Mouse (Mus musculus) midbrain, embryonic 15.5 days (tissue): ENCODE data around the gene Metrn. TPM values are rescaled to one million over a fixed set of nuclear protein-coding genes. Genes with fewer than 3 reads are reported as not detected.

ENCODE experiments used
- ATAC-seq: fragments of 200-750 bp; cut with Nextera tagmentation; replicated peaks from 2 replicates; pipeline ENCODE4 v1.8.0; 2017; ENCODE audit warnings: moderate TSS enrichment
- H3K27ac ChIP-seq: fragments of 300-500 bp; sonication (generic); 2 replicates; pipeline ENCODE4 v1.5.1; 2015; ENCODE audit warnings: mild to moderate bottlenecking, inconsistent platforms
- H3K27me3 ChIP-seq: fragments of 300-500 bp; sonication (generic); replicated peaks from 2 replicates; pipeline ENCODE4 v1.6.1; 2015; ENCODE audit warnings: inconsistent platforms
- H3K36me3 ChIP-seq: fragments of 300-500 bp; sonication (generic); replicated peaks from 2 replicates; pipeline ENCODE4 v1.6.1; 2015; ENCODE audit warnings: inconsistent platforms
- H3K4me1 ChIP-seq: fragments of 300-500 bp; sonication (generic); 2 replicates; pipeline ENCODE4 v1.6.1; 2015; ENCODE audit warnings: inconsistent platforms
- H3K4me2 ChIP-seq: fragments of 300-500 bp; sonication (generic); 2 replicates; pipeline ENCODE4 v1.6.1; 2015; ENCODE audit warnings: inconsistent platforms, mild to moderate bottlenecking, moderate library complexity
- H3K4me3 ChIP-seq: fragments of 300-500 bp; sonication (generic); 2 replicates; pipeline ENCODE4 v1.5.1; 2015; ENCODE audit warnings: mild to moderate bottlenecking, inconsistent platforms
- H3K9ac ChIP-seq: fragments of 300-500 bp; sonication (generic); 2 replicates; pipeline ENCODE4 v1.6.1; 2015; ENCODE audit warnings: mild to moderate bottlenecking, inconsistent platforms
- H3K9me3 ChIP-seq: fragments of 300-500 bp; sonication (generic); 2 replicates; pipeline ENCODE4 v1.6.1; 2016; ENCODE audit warnings: inconsistent platforms
- WGBS: fragments of 180-500 bp; shearing (Covaris S2); methylation state at CpG from one replicate; pipeline ENCODE4 v1.1.7; 2015; ENCODE audit warnings: mixed read lengths; 5-methylcytosine and 5-hydroxymethylcytosine counted together
- polyA plus RNA-seq: library from polyadenylated mRNA; unstranded; fragments of >200 nt; fragmentation: Nextera tagmentation; extraction: Ambion mirVana; gene quantifications from 2 replicates; pipeline ENCODE4 v1.2.1, GENCODE M21; 2015

Gene Metrn
- polyA plus RNA-seq, 1 experiment from 2014 or later, result 32.6 TPM

GRCm38 (mm10) chr17:25829558-25830017 is 32.7 kb upstream of the Metrn start:
- H3K4me3 ChIP-seq, result peak overlapping the region; percentile 66
- H3K9me3 ChIP-seq, result no peaks in the 10 kb centered on the region
- peak overlapping the region; percentile 91 for H3K27ac ChIP-seq
- H3K9ac ChIP-seq, result peak overlapping the region; percentile 86
- H3K36me3 ChIP-seq, result 0 out of 2 replicates have a peak, but pooled peaks cover 31% of the 10 kb centered on the region
- H3K4me2 ChIP-seq, result peak overlapping the region; percentile 80
- WGBS, result 36% methylated on average over 8 of the region's 8 CpGs
- H3K4me1 ChIP-seq, result peaks cover 84% of the 10 kb centered on the region
- ATAC-seq, result no peak
- H3K27me3 ChIP-seq, result no peaks in the 10 kb centered on the region

DNA sequence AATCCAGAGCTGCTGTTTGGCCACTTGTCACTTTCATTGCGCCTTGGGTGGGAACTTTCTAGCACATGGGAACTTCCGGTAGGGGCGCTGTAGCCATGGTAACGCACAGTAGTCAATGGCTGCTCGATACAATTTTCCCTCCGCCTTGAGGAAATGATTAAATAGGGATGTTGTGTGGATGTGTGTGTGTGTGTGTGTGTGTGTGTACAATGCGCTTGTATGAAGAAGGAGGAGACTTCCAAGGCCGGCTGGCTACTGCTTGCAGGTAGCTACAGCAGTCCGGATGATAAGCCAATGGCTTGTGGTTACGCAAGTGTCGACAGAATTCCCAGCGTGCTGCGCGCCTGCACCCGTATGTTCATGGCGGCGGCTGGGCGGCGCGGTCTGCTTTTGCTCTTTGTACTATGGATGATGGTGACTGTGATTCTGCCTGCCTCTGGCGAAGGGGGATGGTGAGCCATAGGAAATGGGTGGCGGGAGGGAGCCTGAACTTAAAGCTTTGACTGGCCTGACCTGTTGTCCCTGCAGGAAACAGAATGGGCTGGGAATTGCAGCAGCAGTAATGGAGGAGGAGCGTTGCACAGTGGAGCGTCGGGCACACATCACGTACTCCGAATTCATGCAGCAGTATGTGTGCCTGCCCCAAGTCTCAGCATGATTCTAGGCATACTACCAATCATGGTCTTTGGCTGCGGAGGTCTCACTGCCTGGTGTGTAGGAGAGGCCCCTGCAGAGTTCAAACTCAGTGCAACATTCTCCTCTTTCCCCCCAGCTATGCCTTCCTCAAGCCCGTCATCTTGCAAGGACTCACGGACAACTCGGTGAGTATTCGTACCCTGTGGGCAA is 32.0 kb upstream of the Metrn start, which contains the start of gene Jmjd8:
Gene Jmjd8 (plus strand): TSS at position 156 of the 846 bp plus-strand sequence.
- H3K9me3 ChIP-seq, result no peaks in the 10 kb centered on the region
- peak within 1 kb of the TSS; percentile 80 for H3K4me2 ChIP-seq
- WGBS, result 1% methylated on average over 32 of the region's 32 CpGs
- ATAC-seq, result peak; percentile 59
- H3K27me3 ChIP-seq, result no peaks in the 10 kb centered on the region
- peak within 1 kb of the TSS; percentile 91 for H3K27ac ChIP-seq
- peaks cover 84% of the 10 kb centered on the region for H3K4me1 ChIP-seq
- 0 out of 2 replicates have a peak, but pooled peaks cover 31% of the 10 kb centered on the region for H3K36me3 ChIP-seq
- peak within 1 kb of the TSS; percentile 86 for H3K9ac ChIP-seq
- H3K4me3 ChIP-seq, result peak within 1 kb of the TSS; percentile 66

DNA sequence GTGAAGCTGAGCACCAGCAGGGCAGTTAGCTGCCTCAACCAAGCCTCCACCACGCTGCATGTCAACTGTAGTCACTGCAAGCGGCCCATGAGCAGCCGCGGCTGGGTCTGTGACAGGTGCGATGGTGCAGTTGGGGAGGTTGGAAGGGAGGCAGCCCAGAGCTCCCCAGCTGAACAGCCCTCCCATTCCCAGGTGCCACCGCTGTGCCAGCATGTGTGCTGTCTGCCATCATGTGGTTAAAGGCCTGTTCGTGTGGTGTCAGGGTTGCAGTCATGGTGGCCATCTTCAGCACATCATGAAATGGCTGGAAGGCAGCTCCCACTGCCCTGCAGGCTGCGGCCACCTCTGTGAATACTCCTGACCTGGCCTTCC is 31.3 kb upstream of the Metrn start:
- H3K9me3 ChIP-seq, result no peaks in the 10 kb centered on the region
- H3K4me3 ChIP-seq, result peak overlapping the region; percentile 66
- peaks cover 82% of the 10 kb centered on the region for H3K4me1 ChIP-seq
- no peaks in the 10 kb centered on the region for H3K27me3 ChIP-seq
- peak overlapping the region; percentile 86; the same call in 1 of the 2 replicates for H3K9ac ChIP-seq
- H3K27ac ChIP-seq, result peak overlapping the region; percentile 91
- no peak for ATAC-seq
- WGBS, result 83% methylated on average over 8 of the region's 8 CpGs
- 0 out of 2 replicates have a peak, but pooled peaks cover 31% of the 10 kb centered on the region for H3K36me3 ChIP-seq
- peak overlapping the region; percentile 80 for H3K4me2 ChIP-seq

- WGBS, result 92% methylated on average over 22 of the region's 22 CpGs
- Histone ChIP-seq H3K27ac (peak overlapping the region; percentile 91), H3K4me2 (peak overlapping the region; percentile 80; the same call in 1 of the 2 replicates), H3K27me3 (no peaks in the 10 kb centered on the region), H3K4me3 (0 out of 2 replicates have a peak overlapping the region, but pooled peaks have one; percentile 66), H3K4me1 (peaks cover 82% of the 10 kb centered on the region), H3K9me3 (no peaks in the 10 kb centered on the region), H3K9ac (peak overlapping the region; percentile 86; the same call in 1 of the 2 replicates), H3K36me3 (0 out of 2 replicates have a peak, but pooled peaks cover 31% of the 10 kb centered on the region)
- ATAC-seq, result no peak
Observed at GRCm38 (mm10) chr17:25827546-25828222, 30.7 kb upstream of the Metrn start.

DNA sequence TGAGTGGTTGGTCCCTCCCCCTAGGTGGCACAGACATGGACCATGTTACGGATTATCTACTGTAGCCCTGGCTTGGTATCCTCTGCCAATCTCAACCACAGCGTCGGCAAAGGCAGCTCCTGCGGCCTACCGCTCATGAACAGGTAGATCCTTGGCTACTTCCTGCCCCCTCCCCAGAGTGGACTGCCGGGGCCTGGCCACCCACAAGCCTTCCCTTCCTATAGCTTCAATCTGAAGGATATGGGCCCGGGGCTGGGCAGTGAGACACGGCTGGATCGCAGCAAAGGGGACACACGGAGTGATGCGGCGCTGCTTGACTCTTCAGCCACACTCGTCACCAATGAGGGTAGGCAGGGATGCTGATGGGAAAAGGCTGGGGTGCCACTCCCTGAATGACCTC is 30.1 kb upstream of the Metrn start:
- Histone ChIP-seq H3K4me1 (peaks cover 79% of the 10 kb centered on the region), H3K9ac (no peak overlapping the region), H3K27ac (no peak overlapping the region), H3K4me2 (no peak overlapping the region), H3K27me3 (no peaks in the 10 kb centered on the region), H3K4me3 (no peak overlapping the region), H3K9me3 (no peaks in the 10 kb centered on the region), H3K36me3 (0 out of 2 replicates have a peak, but pooled peaks cover 31% of the 10 kb centered on the region)
- ATAC-seq, result no peak
- 93% methylated on average over 13 of the region's 13 CpGs for WGBS

GRCm38 (mm10) chr17:25825984-25826570 is 29.1 kb upstream of the Metrn start:
- H3K27ac ChIP-seq, result no peak overlapping the region
- no peak overlapping the region for H3K9ac ChIP-seq
- no peak overlapping the region for H3K4me3 ChIP-seq
- H3K9me3 ChIP-seq, result no peaks in the 10 kb centered on the region
- ATAC-seq, result no peak
- H3K4me2 ChIP-seq, result no peak overlapping the region
- H3K27me3 ChIP-seq, result no peaks in the 10 kb centered on the region
- H3K36me3 ChIP-seq, result 0 out of 2 replicates have a peak, but pooled peaks cover 27% of the 10 kb centered on the region
- WGBS, result 93% methylated on average over 27 of the region's 27 CpGs
- H3K4me1 ChIP-seq, result peaks cover 70% of the 10 kb centered on the region

- Histone ChIP-seq H3K4me1 (peaks cover 62% of the 10 kb centered on the region), H3K27me3 (no peaks in the 10 kb centered on the region), H3K9me3 (no peaks in the 10 kb centered on the region), H3K9ac (no peak overlapping the region), H3K36me3 (0 out of 2 replicates have a peak, but pooled peaks cover 19% of the 10 kb centered on the region), H3K4me3 (no peak overlapping the region), H3K27ac (no peak overlapping the region), H3K4me2 (peak overlapping the region; percentile 98)
- 92% methylated on average over 6 of the region's 6 CpGs for WGBS
- no peak for ATAC-seq
Observed at GRCm38 (mm10) chr17:25825311-25825710, 28.4 kb upstream of the Metrn start.

DNA sequence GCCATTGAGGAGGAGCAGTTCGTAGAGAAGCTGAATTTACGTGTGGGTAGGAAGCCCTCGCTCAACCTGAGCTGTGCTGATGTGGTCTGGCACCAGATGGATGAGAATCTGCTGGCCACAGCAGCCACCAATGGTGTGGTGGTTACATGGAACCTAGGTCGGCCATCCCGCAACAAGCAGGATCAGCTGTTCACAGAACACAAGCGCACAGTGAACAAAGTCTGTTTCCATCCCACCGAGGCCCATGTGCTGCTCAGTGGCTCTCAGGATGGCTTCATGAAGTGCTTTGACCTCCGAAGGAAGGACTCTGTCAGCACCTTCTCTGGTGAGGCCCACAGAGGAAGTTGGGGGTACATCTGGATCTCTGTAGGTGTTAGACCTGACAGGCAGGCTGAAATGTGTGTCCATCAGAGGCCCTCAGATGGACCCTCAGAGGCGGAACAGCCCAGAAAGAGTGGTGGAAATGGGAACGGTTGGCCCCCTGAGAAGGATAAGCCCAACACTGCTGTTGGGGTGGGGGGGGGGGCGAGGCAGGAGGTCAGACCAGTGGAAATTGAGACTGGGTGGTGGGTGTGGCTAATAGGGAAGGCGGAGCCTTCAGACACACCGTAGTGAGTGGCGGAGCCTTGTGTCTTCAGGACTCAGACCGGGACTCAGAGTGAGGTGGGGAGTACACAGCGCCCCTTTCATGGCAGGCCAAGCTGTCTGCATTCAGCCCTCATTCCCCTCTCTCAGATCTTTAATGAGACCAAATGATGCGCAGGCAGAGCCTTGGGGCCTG is 27.6 kb upstream of the Metrn start:
- peak overlapping the region; percentile 98 for H3K4me2 ChIP-seq
- 78% methylated on average over 16 of the region's 17 CpGs for WGBS
- H3K4me3 ChIP-seq, result peak overlapping the region; percentile 74
- no peaks in the 10 kb centered on the region for H3K27me3 ChIP-seq
- H3K36me3 ChIP-seq, result peaks cover 12% of the 10 kb centered on the region; the same call in 1 of the 2 replicates
- no peak overlapping the region for H3K27ac ChIP-seq
- peaks cover 55% of the 10 kb centered on the region for H3K4me1 ChIP-seq
- peak overlapping the region; percentile 74 for H3K9ac ChIP-seq
- no peak for ATAC-seq
- H3K9me3 ChIP-seq, result no peaks in the 10 kb centered on the region

DNA sequence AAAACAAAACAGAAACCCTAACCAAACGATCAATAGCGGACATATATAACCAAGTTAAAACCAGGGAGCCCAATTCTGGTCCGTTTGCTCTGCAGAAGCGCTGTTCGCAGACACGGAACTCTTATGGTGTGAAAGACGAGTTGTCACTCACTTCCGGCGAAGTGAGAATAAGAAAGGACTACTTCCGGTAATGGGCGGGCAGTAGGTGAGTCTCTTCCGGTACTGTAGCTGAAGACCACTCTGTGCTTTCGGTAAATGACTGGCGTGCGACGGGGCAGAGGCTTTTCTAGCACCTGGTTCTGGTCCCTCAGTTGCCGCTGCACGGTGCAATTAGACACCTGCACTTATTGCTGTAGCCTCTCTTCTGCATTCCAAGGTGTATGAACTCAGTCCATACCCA is 26.5 kb upstream of the Metrn start, which contains the start of gene Wdr24:
Gene Wdr24 (plus strand): TSS at position 176 of the 400 bp plus-strand sequence.
- H3K27ac ChIP-seq, result peak within 1 kb of the TSS; percentile 76
- H3K4me3 ChIP-seq, result peak within 1 kb of the TSS; percentile 74
- no peaks in the 10 kb centered on the region for H3K9me3 ChIP-seq
- H3K27me3 ChIP-seq, result peaks cover 2% of the 10 kb centered on the region; the same call in 1 of the 2 replicates
- peak; percentile 74 for ATAC-seq
- peaks cover 49% of the 10 kb centered on the region for H3K4me1 ChIP-seq
- peak within 1 kb of the TSS; percentile 98 for H3K4me2 ChIP-seq
- H3K9ac ChIP-seq, result peak within 1 kb of the TSS; percentile 74
- under 1% methylated on average over 18 of the region's 18 CpGs for WGBS
- H3K36me3 ChIP-seq, result peaks cover 16% of the 10 kb centered on the region

DNA sequence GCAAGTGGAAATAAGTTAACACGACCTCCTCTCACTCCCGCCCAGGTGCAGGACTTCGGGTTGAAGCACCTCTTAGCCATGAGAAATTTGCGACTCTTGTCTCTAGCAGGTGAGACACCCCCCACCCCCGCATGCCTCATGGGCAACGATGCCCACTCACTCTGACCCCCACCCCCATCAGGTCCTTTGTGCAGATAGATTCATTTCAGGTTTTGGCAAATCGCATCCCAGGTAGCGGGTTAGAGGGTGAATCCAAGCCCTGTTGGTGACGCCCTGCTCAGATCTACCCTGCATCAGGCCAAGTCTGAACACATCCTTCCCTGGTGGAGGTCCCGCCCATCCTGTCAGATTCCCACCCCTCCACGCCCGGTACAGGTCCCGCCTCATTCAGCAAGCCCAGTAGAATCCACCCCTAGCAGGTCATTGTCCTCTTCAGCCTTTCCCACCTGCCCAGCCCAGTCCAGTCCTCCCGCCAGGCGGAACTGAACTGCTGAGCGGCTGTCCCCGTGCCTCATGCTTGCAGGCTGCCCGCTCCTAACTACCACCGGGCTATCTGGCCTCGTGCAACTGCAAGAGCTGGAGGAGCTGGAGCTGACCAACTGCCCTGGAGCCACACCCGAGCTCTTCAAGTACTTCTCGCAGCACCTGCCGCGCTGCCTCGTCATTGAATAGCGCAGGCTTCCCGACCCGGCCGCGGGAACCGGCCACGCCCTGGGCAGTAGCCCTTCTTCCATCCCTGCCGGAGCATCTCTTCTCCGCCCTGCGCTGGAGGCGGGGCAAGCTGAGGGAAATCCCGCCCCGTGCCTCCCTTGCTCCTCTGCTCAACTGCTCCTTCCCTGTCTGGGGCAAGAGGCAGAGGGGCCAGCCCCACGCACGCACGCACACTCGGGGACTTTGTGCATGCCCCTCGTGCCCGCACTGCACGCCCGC is 22.2 kb upstream of the Metrn start:
- Histone ChIP-seq H3K9me3 (no peaks in the 10 kb centered on the region), H3K4me3 (no peak overlapping the region)

More for the DNA sequence above, 22.2 kb upstream of the Metrn start:
- WGBS, result 10% methylated on average over 46 of the region's 46 CpGs
- no peak overlapping the region for H3K9ac ChIP-seq
- H3K36me3 ChIP-seq, result peaks cover 16% of the 10 kb centered on the region
- H3K27me3 ChIP-seq, result peaks cover 12% of the 10 kb centered on the region
- ATAC-seq, result no peak
- no peak overlapping the region for H3K4me2 ChIP-seq
- no peak overlapping the region for H3K27ac ChIP-seq
- H3K4me1 ChIP-seq, result peaks cover 6% of the 10 kb centered on the region
